Mouse (Mus musculus): ENCODE data around the gene Chst15.
A peak's percentile ranks its signal among the peaks of the same experiment; 100 is the strongest.

The Chst15 gene

GRCm38 (mm10) chr7:132223452-132224141, 93.4 kb downstream of the Chst15 start:
- DNase-seq = no peak

- no peak for DNase-seq
Measured at GRCm38 (mm10) chr7:132214031-132214430, 103.0 kb downstream of the Chst15 start.

GRCm38 (mm10) chr7:132213460-132213859, 103.6 kb downstream of the Chst15 start:
- DNase-seq = peak in 1 of 2 experiments; percentile 11

- DNase-seq = no peak
Measured at GRCm38 (mm10) chr7:132211920-132212701, 104.9 kb downstream of the Chst15 start.

GRCm38 (mm10) chr7:132210616-132211015, 106.4 kb downstream of the Chst15 start:
- DNase-seq = no peak

- no peak for DNase-seq
Measured at GRCm38 (mm10) chr7:132208946-132209651, 107.9 kb downstream of the Chst15 start.

- no peak for DNase-seq
Measured at GRCm38 (mm10) chr7:132204073-132204612, 112.9 kb downstream of the Chst15 start.

GRCm38 (mm10) chr7:132199686-132200085, 117.3 kb downstream of the Chst15 start:
- DNase-seq = no peak

- DNase-seq = no peak
Measured at GRCm38 (mm10) chr7:132198806-132199205, 118.2 kb downstream of the Chst15 start.

- no peak for DNase-seq
Measured at GRCm38 (mm10) chr7:132197817-132198475, 119.1 kb downstream of the Chst15 start.

GRCm38 (mm10) chr7:132196581-132196980, 120.4 kb downstream of the Chst15 start:
- DNase-seq = no peak

- no peak for DNase-seq
Measured at GRCm38 (mm10) chr7:132193606-132194005, 123.4 kb downstream of the Chst15 start.

- DNase-seq = no peak
Measured at GRCm38 (mm10) chr7:132187456-132187855, 129.6 kb downstream of the Chst15 start.

Data from thymus, postnatal 36 days (tissue).